Mouse (Mus musculus): ENCODE results near the gene Oxtr. TPM values are rescaled to one million over a fixed set of nuclear protein-coding genes. Genes with fewer than 3 reads are reported as not detected.

The Oxtr gene
- polyA plus RNA-seq, 1 experiment from 2014 or later = 0.52 TPM

DNA sequence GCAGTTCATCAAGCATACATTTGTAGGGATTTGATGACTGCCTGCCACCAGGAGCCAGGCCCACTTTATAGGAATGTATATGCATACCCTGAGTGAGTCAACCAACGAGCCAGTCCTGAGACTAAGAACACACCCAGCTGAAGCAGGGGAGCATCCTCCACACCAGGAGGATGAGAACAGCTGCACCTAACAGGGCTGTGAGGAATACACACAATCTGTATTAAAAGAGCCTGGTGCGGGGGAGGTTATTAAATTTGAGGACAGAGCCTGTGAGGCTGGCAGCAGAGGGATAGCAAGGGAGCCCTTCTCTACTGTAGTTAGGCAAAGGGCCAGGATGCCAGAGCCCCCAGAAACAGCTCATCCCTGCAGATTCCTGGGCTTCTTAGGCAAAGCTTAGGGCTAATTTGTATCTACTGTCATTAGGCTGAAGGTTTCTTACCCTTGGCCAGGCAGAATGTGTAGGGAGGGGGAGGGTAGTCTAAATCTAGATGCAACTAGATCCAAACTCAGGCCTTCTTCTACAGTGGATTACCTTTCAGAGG lies 19.9 kb upstream of the Oxtr start:
- H3K27ac ChIP-seq (ENCODE audit: low read depth, low read length) = no peak overlapping the region
- no peaks in the 10 kb centered on the region for H3K4me1 ChIP-seq (ENCODE audit: control insufficient read depth, insufficient read depth, low read length)
- H3K9me3 ChIP-seq (ENCODE audit: control insufficient read depth, low read length) = no peaks in the 10 kb centered on the region
- no peak overlapping the region for H3K4me2 ChIP-seq (ENCODE audit: low read depth)
- H3K9ac ChIP-seq (ENCODE audit: low read length) = no peak overlapping the region
- H3K27me3 ChIP-seq (ENCODE audit: control insufficient read depth, insufficient read depth, low read length) = peaks cover 10% of the 10 kb centered on the region; the same call in 1 of the 2 replicates
- WGBS = 61% methylated on average over 2 of the region's 2 CpGs
- H3K36me3 ChIP-seq (ENCODE audit: control insufficient read depth, insufficient read depth, low read length) = no peaks in the 10 kb centered on the region
- no peak for DNase-seq (ENCODE audit: low spot score)
- ATAC-seq (ENCODE audit: insufficient read depth, low FRiP score, low TSS enrichment) = no peak
- H3K4me3 ChIP-seq (ENCODE audit: low read depth, low read length) = no peak overlapping the region

- Histone ChIP-seq H3K27ac (ENCODE audit: low read depth, low read length) (no peak overlapping the region), H3K36me3 (ENCODE audit: control insufficient read depth, insufficient read depth, low read length) (no peaks in the 10 kb centered on the region), H3K4me2 (ENCODE audit: low read depth) (no peak overlapping the region), H3K27me3 (ENCODE audit: control insufficient read depth, insufficient read depth, low read length) (peaks cover 3% of the 10 kb centered on the region; the same call in 1 of the 2 replicates), H3K4me1 (ENCODE audit: control insufficient read depth, insufficient read depth, low read length) (no peaks in the 10 kb centered on the region), H3K9me3 (ENCODE audit: control insufficient read depth, low read length) (no peaks in the 10 kb centered on the region), H3K9ac (ENCODE audit: low read length) (no peak overlapping the region), H3K4me3 (ENCODE audit: low read depth, low read length) (no peak overlapping the region)
- DNase-seq (ENCODE audit: low spot score) = no peak
- ATAC-seq (ENCODE audit: insufficient read depth, low FRiP score, low TSS enrichment) = no peak
- WGBS = 80% methylated on average over 2 of the region's 2 CpGs
Measured at GRCm38 (mm10) chr6:112507617-112508016, 17.9 kb upstream of the Oxtr start.

- WGBS = 74% methylated on average over 2 of the region's 2 CpGs
- Histone ChIP-seq H3K9ac (ENCODE audit: low read length) (no peak overlapping the region), H3K36me3 (ENCODE audit: control insufficient read depth, insufficient read depth, low read length) (no peaks in the 10 kb centered on the region), H3K27me3 (ENCODE audit: control insufficient read depth, insufficient read depth, low read length) (no peaks in the 10 kb centered on the region), H3K4me1 (ENCODE audit: control insufficient read depth, insufficient read depth, low read length) (no peaks in the 10 kb centered on the region), H3K9me3 (ENCODE audit: control insufficient read depth, low read length) (no peaks in the 10 kb centered on the region), H3K4me2 (ENCODE audit: low read depth) (no peak overlapping the region), H3K27ac (ENCODE audit: low read depth, low read length) (no peak overlapping the region), H3K4me3 (ENCODE audit: low read depth, low read length) (no peak overlapping the region)
- DNase-seq (ENCODE audit: low spot score) (no peak), ATAC-seq (ENCODE audit: insufficient read depth, low FRiP score, low TSS enrichment) (no peak)
Measured at GRCm38 (mm10) chr6:112501156-112501555, 11.4 kb upstream of the Oxtr start.

- H3K36me3 ChIP-seq (ENCODE audit: control insufficient read depth, insufficient read depth, low read length) = no peaks in the 10 kb centered on the region
- H3K27me3 ChIP-seq (ENCODE audit: control insufficient read depth, insufficient read depth, low read length) = no peaks in the 10 kb centered on the region
- 89% methylated on average over 2 of the region's 2 CpGs for WGBS
- ATAC-seq (ENCODE audit: insufficient read depth, low FRiP score, low TSS enrichment) (no peak), DNase-seq (ENCODE audit: low spot score) (no peak)
- H3K27ac ChIP-seq (ENCODE audit: low read depth, low read length) = no peak overlapping the region
- no peak overlapping the region for H3K9ac ChIP-seq (ENCODE audit: low read length)
- H3K4me1 ChIP-seq (ENCODE audit: control insufficient read depth, insufficient read depth, low read length) = no peaks in the 10 kb centered on the region
- no peaks in the 10 kb centered on the region for H3K9me3 ChIP-seq (ENCODE audit: control insufficient read depth, low read length)
- H3K4me3 ChIP-seq (ENCODE audit: low read depth, low read length) = no peak overlapping the region
- H3K4me2 ChIP-seq (ENCODE audit: low read depth) = no peak overlapping the region
Measured at GRCm38 (mm10) chr6:112499456-112499855, 9.7 kb upstream of the Oxtr start.

DNA sequence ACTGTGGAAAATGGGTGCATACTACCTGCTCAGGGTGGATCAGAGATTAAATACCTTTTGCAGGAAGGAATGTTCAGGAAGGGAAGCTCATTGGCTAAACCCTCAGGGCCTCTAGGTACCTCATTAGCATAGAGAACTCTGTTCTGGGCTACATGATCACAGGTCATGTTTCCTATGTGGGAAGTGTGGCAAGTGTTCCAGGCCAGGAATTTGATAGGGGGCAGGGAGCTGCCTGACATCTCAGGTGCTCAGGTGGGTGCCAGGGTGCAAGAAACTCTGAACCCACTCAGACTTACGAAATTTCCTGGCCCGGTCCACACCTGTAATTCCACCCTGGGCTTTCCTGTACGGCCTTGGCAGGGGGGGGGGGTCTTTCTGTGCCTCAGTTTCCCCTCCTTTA lies 9.0 kb upstream of the Oxtr start:
- 85% methylated on average over 3 of the region's 3 CpGs for WGBS
- Histone ChIP-seq H3K9ac (ENCODE audit: low read length) (no peak overlapping the region), H3K4me3 (ENCODE audit: low read depth, low read length) (no peak overlapping the region), H3K27ac (ENCODE audit: low read depth, low read length) (no peak overlapping the region), H3K4me1 (ENCODE audit: control insufficient read depth, insufficient read depth, low read length) (no peaks in the 10 kb centered on the region), H3K36me3 (ENCODE audit: control insufficient read depth, insufficient read depth, low read length) (no peaks in the 10 kb centered on the region), H3K27me3 (ENCODE audit: control insufficient read depth, insufficient read depth, low read length) (no peaks in the 10 kb centered on the region), H3K4me2 (ENCODE audit: low read depth) (no peak overlapping the region), H3K9me3 (ENCODE audit: control insufficient read depth, low read length) (no peaks in the 10 kb centered on the region)
- no peak for DNase-seq (ENCODE audit: low spot score)
- ATAC-seq (ENCODE audit: insufficient read depth, low FRiP score, low TSS enrichment) = no peak

DNA sequence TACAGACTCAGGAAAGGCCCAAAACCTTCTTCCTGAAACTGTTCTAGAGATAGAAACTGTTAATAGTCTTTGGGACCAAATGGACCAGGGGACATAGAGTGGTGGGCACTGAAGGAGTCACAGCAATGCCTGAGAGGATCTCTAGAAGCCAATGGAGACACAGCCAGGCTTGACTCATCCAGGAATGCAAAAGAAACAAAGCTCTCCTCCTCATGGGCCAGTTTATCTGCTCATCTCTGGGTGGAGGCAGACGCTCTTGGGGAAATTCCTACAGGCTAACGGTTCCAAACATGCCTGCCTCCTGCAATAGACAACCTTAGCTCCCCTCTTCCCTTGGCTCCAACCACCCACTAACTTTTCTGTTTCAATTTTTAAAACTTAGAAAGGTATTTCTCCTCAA lies 7.7 kb upstream of the Oxtr start:
- no peak overlapping the region for H3K4me3 ChIP-seq (ENCODE audit: low read depth, low read length)
- 82% methylated on average over 2 of the region's 2 CpGs for WGBS
- H3K27ac ChIP-seq (ENCODE audit: low read depth, low read length) = no peak overlapping the region
- no peak overlapping the region for H3K4me2 ChIP-seq (ENCODE audit: low read depth)
- H3K9ac ChIP-seq (ENCODE audit: low read length) = no peak overlapping the region
- H3K27me3 ChIP-seq (ENCODE audit: control insufficient read depth, insufficient read depth, low read length) = no peaks in the 10 kb centered on the region
- H3K4me1 ChIP-seq (ENCODE audit: control insufficient read depth, insufficient read depth, low read length) = no peaks in the 10 kb centered on the region
- no peaks in the 10 kb centered on the region for H3K9me3 ChIP-seq (ENCODE audit: control insufficient read depth, low read length)
- ATAC-seq (ENCODE audit: insufficient read depth, low FRiP score, low TSS enrichment) (no peak), DNase-seq (ENCODE audit: low spot score) (no peak)
- H3K36me3 ChIP-seq (ENCODE audit: control insufficient read depth, insufficient read depth, low read length) = no peaks in the 10 kb centered on the region

- Histone ChIP-seq H3K4me1 (ENCODE audit: control insufficient read depth, insufficient read depth, low read length) (no peaks in the 10 kb centered on the region), H3K9me3 (ENCODE audit: control insufficient read depth, low read length) (no peaks in the 10 kb centered on the region), H3K4me3 (ENCODE audit: low read depth, low read length) (no peak overlapping the region), H3K9ac (ENCODE audit: low read length) (no peak overlapping the region), H3K4me2 (ENCODE audit: low read depth) (no peak overlapping the region), H3K27me3 (ENCODE audit: control insufficient read depth, insufficient read depth, low read length) (no peaks in the 10 kb centered on the region; the same call in 1 of the 2 replicates), H3K36me3 (ENCODE audit: control insufficient read depth, insufficient read depth, low read length) (no peaks in the 10 kb centered on the region), H3K27ac (ENCODE audit: low read depth, low read length) (no peak overlapping the region)
- WGBS = 74% methylated on average over 8 of the region's 8 CpGs
- no peak for ATAC-seq (ENCODE audit: insufficient read depth, low FRiP score, low TSS enrichment)
- no peak for DNase-seq (ENCODE audit: low spot score)
Measured at GRCm38 (mm10) chr6:112496291-112497060, 6.7 kb upstream of the Oxtr start.

DNA sequence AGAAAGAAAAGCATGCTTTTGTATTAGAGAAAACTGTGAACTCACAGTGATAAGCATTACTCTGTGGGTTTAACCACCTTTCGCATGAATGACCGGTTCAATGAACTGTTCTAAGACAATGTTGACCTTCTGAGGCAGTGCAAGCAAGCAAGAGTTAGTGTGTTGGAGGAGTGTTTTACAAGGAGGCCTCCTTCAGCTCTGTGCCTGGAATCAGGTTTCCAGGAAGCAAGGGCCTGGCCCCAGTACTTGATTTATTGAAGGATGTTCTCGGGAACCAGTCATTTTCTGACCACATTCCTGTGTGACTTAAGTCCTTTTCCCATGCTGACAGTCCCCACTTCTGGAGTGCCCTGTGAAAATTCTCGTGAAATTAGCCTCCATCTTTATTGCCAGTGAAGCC lies 5.5 kb upstream of the Oxtr start:
- Histone ChIP-seq H3K36me3 (ENCODE audit: control insufficient read depth, insufficient read depth, low read length) (no peaks in the 10 kb centered on the region), H3K4me3 (ENCODE audit: low read depth, low read length) (no peak overlapping the region), H3K4me1 (ENCODE audit: control insufficient read depth, insufficient read depth, low read length) (no peaks in the 10 kb centered on the region), H3K27me3 (ENCODE audit: control insufficient read depth, insufficient read depth, low read length) (peaks cover 5% of the 10 kb centered on the region), H3K9ac (ENCODE audit: low read length) (no peak overlapping the region), H3K9me3 (ENCODE audit: control insufficient read depth, low read length) (no peaks in the 10 kb centered on the region), H3K4me2 (ENCODE audit: low read depth) (no peak overlapping the region), H3K27ac (ENCODE audit: low read depth, low read length) (no peak overlapping the region)
- ATAC-seq (ENCODE audit: insufficient read depth, low FRiP score, low TSS enrichment) (no peak), DNase-seq (ENCODE audit: low spot score) (no peak)
- WGBS = 36% methylated on average over 4 of the region's 4 CpGs

- H3K27ac ChIP-seq (ENCODE audit: low read depth, low read length) = no peak overlapping the region
- H3K4me2 ChIP-seq (ENCODE audit: low read depth) = no peak overlapping the region
- WGBS = 42% methylated on average over 10 of the region's 10 CpGs
- H3K36me3 ChIP-seq (ENCODE audit: control insufficient read depth, insufficient read depth, low read length) = no peaks in the 10 kb centered on the region
- no peak overlapping the region for H3K4me3 ChIP-seq (ENCODE audit: low read depth, low read length)
- no peak overlapping the region for H3K9ac ChIP-seq (ENCODE audit: low read length)
- H3K27me3 ChIP-seq (ENCODE audit: control insufficient read depth, insufficient read depth, low read length) = peaks cover 11% of the 10 kb centered on the region
- peaks cover 2% of the 10 kb centered on the region; the same call in 1 of the 2 replicates for H3K4me1 ChIP-seq (ENCODE audit: control insufficient read depth, insufficient read depth, low read length)
- ATAC-seq (ENCODE audit: insufficient read depth, low FRiP score, low TSS enrichment) (no peak), DNase-seq (ENCODE audit: low spot score) (peak; percentile 21)
- no peaks in the 10 kb centered on the region for H3K9me3 ChIP-seq (ENCODE audit: control insufficient read depth, low read length)
Measured at GRCm38 (mm10) chr6:112494620-112495081, 4.9 kb upstream of the Oxtr start.
